Mouse (Mus musculus) T-helper 1 cell (primary cell): ENCODE measurements around the gene Asb6.

Experiments
- in situ Hi-C: fragments of 300-600 bp; cut with MboI, MseI; formaldehyde crosslinking; loops from one replicate; pipeline ENCODE4 v1.15.1; 2025; ENCODE audit warnings: high pct_unique_total_duplicates

Asb6 gene

DNA sequence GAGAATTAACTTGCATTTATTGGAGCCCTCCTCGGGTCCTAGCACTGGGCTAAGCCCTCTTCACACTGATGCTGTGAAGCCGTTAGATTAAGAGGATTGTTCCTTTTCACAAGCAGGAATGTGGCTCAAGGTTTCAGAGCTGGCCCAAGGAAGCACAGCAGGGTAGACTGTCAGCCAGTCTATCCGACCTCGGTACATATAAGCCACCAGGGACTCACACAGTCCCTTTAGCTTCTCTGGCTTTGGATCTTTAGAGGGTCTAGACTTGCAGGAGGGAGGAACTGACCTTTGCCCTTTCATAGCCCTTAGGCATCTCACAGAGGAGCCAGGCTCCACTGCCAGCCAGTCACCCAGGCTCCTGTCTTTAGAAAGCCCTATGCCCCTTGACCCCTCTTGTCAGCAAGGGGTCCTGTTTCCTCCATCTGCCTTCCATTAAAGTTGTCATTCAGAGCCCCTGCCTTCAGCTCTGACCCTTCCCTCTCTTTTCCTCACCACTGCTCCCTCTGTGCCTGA, at the start of gene Asb6:
Gene Asb6, minus strand, starts transcription at position 51 of the 513 bp plus-strand sequence.
- in situ Hi-C loops: no loop called here

DNA sequence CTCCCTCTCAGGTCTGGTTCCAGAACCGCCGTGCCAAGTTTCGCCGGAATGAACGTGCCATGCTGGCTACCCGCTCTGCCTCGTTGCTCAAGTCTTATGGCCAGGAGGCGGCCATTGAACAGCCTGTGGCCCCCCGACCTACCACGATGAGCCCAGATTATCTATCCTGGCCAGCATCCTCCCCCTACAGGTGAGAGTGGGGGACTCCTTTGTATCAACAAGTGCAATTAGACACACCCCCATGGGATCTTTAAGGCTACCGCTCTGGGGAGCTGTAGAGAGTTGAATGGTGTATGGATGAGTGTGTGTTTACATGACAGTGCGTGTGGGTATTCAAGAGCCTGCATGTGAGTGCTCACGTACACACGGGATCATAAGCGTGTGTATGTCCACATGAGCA, 49.3 kb upstream of the Asb6 start:
- in situ Hi-C loops: no loop called here

DNA sequence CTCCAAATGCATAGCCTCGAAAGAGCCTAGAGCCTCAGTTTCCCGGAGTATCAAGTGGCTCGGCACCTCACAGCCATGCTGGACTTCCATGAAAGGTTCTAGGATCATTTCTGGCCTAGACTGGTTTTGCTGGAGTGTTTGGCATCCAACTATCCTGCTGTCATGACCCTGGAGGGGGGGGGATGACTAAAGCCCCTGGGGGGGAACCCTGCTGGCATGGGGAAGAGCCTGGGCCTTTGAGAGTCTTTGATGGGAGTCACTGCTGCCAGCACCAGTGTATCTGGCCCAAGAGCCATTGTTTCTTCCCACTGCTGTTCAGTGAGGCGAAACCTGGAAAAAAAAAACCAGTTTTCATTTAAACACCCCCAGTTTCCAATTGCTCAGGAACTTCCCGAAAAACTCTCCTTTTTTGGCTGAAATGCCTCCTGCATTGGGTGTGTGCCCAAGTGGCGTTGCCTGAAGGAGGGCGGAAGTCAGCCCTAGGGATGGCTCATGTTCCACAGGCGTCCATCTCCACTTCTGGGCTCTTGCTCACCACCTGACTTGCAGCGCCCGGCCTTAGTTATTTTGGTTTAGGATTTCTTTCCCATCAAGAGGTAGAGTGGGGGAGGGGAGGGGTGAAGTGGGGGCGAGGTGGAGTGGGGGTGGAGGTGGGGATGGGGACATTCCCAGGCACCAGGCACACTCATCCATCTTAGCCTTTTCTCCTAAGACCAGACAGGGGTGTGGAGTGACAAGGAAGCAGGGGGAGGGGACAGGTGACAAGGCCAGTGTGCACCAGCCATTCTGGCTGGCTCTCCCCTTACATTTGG, 45.7 kb upstream of the Asb6 start:
- in situ Hi-C loops: no loop called here

DNA sequence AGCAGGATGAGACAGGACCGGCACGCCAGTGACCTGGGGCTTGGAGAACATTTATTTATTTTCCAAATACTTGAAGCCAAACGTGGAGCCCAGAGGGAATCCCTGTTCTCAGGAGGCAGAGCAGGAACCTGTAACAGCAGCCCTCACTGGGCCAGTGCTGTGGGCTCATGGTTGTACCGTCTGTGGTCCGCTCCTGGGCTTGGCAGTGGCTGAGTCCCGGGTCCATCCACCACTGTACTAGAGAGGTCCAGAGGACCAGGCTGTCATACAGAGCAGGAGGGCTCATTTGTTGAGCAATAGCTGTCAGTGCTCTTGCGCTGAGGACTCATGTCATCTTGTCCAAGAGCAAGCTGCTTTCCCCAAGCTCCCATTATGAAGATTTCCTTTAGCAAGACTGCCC, 45.0 kb upstream of the Asb6 start:
- in situ Hi-C loops: no loop called here

DNA sequence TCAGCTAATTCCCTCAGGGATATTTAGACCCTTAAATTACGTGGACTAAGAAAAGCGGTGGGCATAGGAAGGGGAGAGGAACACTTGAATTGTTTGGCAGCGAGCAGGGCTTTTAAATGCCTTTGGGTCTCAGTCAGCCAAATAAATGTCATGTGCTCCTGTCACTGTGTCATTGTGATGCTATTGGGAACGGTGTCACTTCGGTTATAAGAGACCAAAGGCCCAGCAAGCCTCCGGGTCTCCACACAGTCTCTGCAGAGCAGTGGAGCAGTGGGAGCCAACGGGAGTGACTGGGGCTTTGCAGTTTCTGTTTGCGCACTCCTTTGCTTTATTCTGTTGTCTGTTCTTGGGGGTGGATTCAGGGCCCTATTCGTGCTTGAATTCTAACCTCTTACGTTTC, 44.3 kb upstream of the Asb6 start:
- in situ Hi-C loops: no loop called here

DNA sequence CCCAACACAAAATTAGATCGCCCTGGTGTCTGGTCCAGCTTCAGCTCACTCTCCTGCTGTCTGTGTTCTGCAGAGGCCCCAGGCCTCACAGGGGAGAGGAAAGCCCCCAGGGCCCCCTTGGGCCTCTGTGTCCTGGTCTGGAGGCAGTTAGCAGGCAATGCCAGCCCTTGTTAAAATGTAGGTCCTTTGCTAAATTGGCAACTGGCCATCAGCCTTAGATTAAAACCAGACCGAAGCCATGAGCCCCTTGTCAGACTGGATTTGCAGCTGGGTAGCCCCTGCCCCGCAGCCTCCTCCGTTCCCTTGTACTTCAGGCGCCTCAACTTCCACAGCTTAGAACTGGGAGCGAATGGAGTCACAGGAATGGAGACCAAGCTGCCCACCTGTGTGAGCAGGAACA, 42.5 kb upstream of the Asb6 start:
- in situ Hi-C loops: no loop called here

DNA sequence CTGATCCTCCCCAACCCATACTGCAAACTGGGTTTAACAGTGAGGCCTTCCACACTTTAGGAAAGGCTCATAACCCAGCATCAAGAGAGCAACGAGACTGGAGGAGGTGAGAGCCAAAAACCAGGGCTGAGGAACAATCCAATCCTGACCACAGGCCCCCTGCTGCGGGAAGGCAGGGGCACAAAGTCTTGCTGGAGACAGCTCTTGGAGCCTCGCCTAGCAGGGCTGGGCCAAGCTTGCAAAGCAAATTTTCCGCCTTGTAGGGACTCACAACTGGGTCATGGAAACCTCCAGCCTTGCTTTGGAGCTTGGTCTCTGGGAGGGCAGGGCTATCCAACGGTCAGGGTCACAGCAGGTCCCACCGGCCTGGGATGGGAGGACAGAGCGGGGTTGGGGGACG, 40.7 kb upstream of the Asb6 start:
- in situ Hi-C loops: no loop called here

DNA sequence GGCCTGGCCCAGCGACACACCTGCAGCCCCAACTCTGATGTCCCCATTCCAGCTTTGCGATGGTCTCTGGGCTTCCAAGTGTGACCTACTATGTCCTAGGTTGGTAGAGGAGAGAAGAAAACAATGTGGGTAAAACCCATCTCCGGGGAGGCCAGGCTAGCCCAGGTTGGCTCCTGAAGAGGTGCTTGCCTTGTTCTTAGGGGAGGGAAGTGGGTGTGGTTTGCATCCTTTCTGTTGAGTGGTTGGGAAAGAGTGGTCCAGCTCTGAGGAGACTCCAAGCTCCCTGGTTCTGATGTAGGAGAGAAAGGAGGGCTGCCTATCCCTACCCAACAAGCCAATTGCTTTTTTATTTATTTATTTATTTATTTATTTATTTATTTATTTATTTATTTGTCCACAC, 35.3 kb upstream of the Asb6 start:
- in situ Hi-C loops: no loop called here

DNA sequence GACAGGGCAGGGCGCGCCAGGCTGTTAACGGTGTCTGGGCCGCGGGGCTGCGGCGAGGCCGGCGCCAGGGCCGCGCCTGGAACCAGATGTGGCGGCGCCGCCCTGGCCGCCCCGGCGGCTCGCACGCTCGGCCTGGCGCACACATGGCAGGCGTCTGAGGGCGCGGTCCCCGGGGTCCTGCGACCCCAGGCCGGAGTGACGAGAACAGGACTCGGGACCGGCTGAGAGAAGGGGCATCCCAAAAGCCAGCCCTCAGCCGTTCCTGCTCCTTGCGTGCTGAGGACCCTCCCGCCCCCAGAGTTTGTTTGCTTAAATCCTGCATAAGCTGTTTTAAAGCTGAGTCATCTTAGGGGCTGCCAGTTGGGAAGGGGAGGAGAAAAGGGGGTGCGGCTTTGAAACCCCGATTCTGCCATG, 34.8 kb upstream of the Asb6 start:
- in situ Hi-C loops: no loop called here

DNA sequence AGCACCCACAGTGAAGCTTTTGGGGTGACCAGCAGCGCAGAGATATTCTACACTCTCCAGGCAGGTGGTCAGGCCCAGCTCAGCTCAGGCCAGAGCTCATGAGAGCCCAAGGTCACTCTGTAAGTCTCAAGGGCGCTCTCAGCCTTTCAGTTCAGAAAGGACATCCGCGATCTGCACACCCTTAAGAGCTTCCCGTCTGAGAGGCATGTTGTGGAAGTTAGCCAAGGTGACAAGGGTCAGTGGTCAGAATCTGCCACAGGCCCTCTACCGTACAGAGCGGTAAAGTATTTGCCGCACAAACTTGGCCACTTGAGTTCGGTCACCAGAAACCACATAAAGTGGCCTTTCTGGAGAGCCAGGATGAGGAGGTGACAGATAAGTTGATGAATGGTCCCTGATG, 33.4 kb upstream of the Asb6 start:
- in situ Hi-C loops: no loop called here

DNA sequence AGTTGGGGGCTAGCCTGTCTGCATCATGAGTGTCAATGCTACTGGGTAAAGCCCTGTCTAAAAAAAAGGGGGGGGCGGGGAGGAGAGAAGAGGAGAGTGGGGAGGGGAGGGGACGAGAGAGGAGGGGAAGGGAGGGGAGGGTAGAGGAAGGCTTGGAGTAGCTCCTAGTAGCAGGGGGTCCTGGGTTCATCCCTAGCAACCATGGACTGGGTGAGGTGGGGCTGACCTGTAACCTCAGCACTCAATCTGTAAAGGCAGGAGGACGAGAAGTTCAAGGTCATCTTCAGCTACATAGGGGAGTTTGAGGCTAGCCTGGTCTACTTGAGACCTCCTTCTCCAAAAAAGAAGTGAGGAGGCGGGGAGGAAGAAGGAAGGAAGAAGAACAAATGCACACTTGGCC, 31.9 kb upstream of the Asb6 start:
- in situ Hi-C loops: no loop called here

DNA sequence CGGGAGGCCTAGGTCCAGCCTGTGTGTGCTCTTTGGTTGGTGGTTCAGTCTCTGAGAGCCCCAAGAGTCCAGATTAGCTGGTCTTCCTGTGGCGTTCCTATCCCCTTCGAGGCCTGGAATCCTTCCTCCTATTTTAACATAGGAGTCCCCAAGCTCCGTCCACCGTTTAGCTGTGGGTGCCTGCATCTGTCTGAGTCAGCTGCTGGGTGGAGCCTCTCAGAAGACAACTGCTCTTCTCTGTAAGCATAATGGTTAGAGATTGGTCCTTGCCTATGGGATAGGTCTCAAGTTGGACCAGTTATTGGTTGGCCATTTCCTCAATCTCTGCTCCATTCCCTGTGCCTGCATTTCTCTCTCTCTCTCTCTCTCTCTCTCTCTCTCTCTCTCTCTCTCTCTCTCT, 29.6 kb upstream of the Asb6 start:
- in situ Hi-C loops: no loop called here

DNA sequence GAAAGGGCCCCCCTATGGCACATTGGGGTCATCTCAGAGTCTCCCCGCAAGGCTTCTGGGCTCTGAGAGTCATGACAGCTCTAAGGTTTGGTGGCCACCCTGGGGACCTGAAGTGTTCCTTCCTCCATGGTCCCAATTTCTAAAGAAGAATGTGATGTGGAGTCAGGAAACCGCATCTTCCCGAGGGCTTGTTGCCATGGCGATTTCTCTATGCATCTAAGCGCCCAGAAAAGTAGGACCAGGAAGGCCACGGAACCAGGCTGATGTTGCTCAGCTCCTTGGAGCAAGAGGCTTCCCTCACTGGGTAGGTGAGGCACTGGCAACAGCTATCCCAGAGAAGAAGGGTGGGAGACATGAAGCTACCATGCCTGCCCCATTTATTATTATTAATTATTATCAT, 26.9 kb upstream of the Asb6 start:
- in situ Hi-C loops: no loop called here

DNA sequence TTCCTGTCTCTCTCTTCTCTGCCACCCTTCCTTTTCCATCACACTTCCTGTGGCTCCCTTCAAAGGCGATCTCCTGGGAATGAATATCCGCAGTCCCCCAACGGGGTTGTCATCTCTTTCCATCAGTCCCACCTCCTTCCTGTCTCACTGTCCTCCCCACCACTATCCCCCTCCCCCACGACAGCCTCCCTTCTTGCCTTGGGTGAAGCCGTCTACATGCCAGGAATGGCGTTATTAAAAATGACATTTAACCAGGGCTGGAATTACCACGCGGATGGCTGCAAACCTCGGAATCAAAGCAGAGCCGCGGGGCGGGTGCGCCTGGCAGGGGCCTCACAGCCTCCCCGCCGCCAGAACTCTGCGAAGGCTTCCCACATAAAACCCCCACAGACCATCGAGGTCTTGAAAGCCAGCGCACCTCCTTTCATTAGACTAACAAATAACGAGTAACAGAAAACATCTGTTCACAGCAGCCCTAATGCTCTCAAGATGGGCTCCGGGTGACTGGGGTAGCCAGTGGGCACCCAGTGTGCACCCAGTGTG, 22.7 kb upstream of the Asb6 start:
- in situ Hi-C loops: no loop called here

DNA sequence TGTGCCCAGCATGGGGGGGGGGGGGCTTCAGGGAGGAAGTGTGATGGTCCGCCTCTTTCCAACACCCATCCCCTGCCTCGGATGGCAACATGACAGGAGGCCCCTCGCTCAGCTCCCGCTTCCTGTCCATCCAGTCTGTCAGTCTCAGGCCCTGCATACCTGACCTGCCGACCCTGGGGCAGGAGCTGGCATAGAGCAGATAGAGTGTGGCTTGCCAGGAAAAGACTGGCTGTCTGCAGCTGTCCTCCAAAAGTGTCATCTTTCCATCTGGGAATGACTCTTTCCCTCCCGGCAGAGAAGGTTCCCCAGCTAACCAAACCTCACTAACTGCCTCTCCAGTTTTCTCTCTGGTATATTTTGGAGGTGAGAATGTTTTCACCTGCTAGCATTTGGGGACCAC, 20.4 kb upstream of the Asb6 start:
- in situ Hi-C loops: no loop called here

DNA sequence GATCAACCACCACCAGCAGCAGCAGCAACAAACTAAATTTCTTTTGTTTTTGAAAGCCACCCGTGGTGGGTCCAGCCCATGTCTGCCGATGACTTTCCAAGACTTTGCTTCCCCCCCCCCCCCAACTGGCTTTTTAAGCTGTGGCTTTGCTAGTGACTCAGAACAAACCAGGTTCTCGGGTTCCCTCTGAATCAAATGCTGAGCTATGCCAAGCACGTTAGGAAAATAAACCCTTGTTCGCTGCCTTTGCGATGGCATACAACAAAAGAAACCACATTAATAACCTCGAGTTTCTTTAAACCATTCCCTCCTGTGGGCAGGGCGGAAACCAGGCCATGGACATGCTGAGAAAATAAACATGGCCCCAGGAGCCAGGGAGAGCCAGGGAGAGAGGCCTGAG, 18.1 kb upstream of the Asb6 start:
- in situ Hi-C loops: no loop called here

DNA sequence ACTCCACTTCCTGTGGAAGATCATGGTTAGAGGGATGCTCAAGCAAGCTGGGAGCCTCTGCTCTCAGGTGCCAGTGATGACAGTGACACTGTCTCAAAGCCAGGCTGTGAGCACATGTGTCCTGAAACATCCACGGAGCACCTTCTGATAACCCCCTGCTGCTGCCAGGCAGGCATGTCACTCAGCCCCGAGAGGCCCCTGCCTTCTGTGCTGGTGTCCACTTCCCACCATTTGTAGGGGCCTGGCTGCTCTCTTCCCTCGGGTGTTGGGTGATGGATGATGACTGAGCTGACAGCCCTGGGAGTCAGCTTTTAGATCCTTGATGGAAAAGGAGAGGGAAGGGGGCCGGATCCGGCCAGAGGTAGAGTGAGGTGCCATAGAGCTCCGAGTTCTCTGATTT, 16.6 kb upstream of the Asb6 start:
- in situ Hi-C loops: no loop called here

DNA sequence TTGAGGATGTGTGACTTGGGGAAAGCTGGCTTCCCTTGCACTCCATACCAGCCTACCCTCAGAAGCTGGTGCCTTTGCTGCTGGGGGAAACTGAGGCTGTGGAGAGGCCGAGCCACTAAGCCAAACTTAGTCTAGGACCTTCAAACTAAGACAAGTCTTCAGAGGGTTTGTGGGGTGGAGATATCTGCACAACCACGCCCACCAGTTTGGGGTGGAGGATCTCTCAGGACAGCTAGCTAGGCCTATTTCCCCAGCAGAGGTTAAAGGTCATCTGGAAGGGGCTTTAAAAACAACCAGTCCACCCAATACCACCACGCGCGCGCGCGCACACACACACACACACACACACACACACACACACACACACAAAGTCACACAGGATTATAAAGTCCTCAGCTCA, 16.1 kb upstream of the Asb6 start:
- in situ Hi-C loops: no loop called here

DNA sequence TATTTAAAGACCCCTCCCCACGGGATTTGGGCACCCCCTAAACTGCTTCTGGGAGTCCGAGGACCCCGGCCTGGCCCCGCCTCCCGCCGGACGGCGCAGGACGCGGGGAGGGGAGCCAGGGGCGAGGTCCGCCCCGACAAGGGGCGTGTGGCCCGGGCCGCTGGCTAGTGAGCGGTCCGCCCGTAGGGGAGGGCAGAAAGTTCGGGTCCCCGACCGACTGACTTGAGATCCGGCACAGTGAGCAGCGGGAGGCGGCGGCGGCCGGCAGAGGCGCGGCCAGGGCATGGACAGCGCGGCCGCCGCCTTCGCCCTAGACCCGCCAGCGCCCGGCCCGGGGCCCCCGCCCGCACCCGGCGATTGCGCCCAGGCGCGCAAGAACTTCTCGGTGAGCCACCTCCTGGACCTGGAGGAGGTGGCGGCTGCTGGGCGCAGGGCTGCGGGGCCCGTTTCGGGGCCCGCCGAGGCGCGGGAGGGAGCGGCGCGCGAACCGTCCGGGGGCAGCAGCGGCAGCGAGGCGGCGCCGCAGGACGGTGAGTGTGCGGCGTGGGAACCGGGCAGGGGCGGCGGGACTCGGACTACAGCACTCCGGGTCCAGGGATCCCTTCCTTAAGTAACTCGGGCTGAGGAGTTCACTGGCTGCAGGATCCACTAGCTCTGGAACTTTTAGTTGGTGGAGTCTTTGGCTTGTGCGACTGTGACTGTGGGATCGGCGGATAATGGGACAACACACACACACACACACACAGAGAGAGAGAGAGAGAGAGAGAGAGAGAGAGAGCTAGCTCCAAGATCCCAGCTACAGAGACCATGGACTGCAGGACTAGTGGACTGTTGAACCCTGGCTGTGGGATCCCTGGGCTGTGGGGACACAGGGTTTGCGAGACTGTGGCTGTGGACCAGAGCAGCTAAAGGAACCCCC, 15.3 kb upstream of the Asb6 start:
- in situ Hi-C loops: no loop called here

DNA sequence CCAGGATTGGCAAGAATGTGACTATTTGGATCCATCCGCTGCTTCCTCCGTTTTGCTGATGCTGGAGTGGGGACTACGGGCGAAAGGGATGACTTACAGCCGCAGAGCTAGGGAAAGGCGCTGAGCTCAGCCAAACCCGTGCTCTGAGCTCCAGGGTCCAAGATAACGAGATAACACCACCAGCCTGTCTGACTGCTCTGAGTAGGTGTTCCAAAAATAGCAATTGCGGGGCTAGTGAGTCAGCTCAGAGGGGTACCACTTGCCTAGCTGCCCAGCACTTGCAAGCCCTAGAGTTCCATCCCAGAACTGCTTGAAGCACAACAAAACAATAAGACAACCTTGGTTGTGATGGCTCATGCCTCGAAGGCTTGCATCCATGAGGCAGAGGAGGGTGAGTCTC, 12.5 kb upstream of the Asb6 start:
- in situ Hi-C loops: no loop called here

DNA sequence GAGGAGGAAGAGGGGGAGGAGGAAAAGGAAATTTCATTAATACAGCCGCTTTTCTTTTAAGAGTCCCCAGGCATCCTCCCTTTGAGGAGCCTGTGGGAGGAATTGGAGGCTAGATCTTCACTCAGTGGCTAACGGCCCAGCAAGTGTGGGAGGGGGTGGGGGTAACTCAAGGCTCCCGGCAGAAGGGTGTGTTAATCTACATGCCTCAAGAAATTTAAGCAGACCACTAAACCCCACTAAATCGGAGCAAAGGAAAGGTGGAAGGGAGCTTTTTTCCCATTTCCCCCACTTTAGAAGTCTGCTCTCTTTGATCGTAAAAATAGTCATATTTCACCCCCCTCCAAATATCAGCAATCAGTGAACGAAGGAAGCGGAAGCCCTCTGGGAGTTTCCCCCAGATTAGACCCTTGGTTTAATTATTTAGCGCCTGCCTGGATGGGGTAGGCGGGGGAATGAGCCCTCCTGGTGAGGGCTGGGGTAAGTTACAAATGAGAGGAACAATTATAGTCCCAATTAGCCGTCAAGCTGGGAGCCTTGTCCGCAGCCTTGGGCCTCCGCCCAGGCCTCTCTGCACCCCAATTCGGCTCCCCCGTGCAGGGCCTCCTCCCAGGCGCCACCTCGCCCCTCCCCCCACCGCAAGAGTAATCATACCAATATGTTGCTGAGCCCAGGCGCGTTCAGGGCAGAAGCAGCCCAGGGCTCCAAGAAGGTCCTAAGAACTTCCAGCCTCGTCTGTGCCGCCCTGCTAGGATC, 6.3 kb upstream of the Asb6 start:
- in situ Hi-C loops: no loop called here
